Mouse (Mus musculus) splenic B cell, adult 2 months (primary cell): ENCODE data around the gene Styx.

Source experiments
- DNase-seq: peaks from one replicate; pipeline ENCODE4 v3.0.0-alpha.2; 2011; ENCODE audit warnings: low read depth, low spot score
- H3K27me3 ChIP-seq: 2 replicates; pipeline ENCODE4 v1.6.1; 2012; ENCODE audit warnings: mild to moderate bottlenecking, low read length, moderate library complexity, mixed read lengths; ENCODE audit not compliant: control insufficient read depth, poor library complexity, insufficient read depth, severe bottlenecking
- H3K36me3 ChIP-seq: 2 replicates; pipeline ENCODE4 v1.6.1; 2012; ENCODE audit warnings: mild to moderate bottlenecking, low read length, moderate library complexity, mixed read lengths; ENCODE audit not compliant: control insufficient read depth, poor library complexity, insufficient read depth, severe bottlenecking

The Styx gene

GRCm38 (mm10) chr14:45441291-45441690, 90.4 kb downstream of the Styx start:
- H3K36me3 ChIP-seq = no peaks in the 10 kb centered on the region
- no peaks in the 10 kb centered on the region for H3K27me3 ChIP-seq
- DNase-seq = no peak

- DNase-seq = no peak
- H3K36me3 ChIP-seq = no peaks in the 10 kb centered on the region
- H3K27me3 ChIP-seq = no peaks in the 10 kb centered on the region
These were observed 92.1 kb downstream of the Styx start for GRCm38 (mm10) chr14:45442781-45443560.

GRCm38 (mm10) chr14:45444870-45445269, 94.0 kb downstream of the Styx start:
- H3K36me3 ChIP-seq = no peaks in the 10 kb centered on the region

GRCm38 (mm10) chr14:45445445-45445844, 94.6 kb downstream of the Styx start:
- H3K36me3 ChIP-seq = no peaks in the 10 kb centered on the region
- no peak for DNase-seq
- no peaks in the 10 kb centered on the region for H3K27me3 ChIP-seq

More at GRCm38 (mm10) chr14:45444870-45445269, 94.0 kb downstream of the Styx start:
- no peaks in the 10 kb centered on the region for H3K27me3 ChIP-seq
- no peak for DNase-seq

GRCm38 (mm10) chr14:45446777-45447176, 95.9 kb downstream of the Styx start:
- no peaks in the 10 kb centered on the region for H3K36me3 ChIP-seq
- no peak for DNase-seq
- H3K27me3 ChIP-seq = no peaks in the 10 kb centered on the region

GRCm38 (mm10) chr14:45451090-45451489, 100.2 kb downstream of the Styx start:
- Histone ChIP-seq H3K36me3 (no peaks in the 10 kb centered on the region), H3K27me3 (no peaks in the 10 kb centered on the region)
- no peak for DNase-seq

- DNase-seq = no peak
- Histone ChIP-seq H3K27me3 (no peaks in the 10 kb centered on the region), H3K36me3 (no peaks in the 10 kb centered on the region)
These were observed 101.3 kb downstream of the Styx start for GRCm38 (mm10) chr14:45452148-45452547.

- no peaks in the 10 kb centered on the region for H3K27me3 ChIP-seq
These were observed 102.1 kb downstream of the Styx start for GRCm38 (mm10) chr14:45452861-45453512.

GRCm38 (mm10) chr14:45453538-45454233, 102.8 kb downstream of the Styx start:
- no peaks in the 10 kb centered on the region for H3K27me3 ChIP-seq
- no peak for DNase-seq
- no peaks in the 10 kb centered on the region for H3K36me3 ChIP-seq

More at GRCm38 (mm10) chr14:45452861-45453512, 102.1 kb downstream of the Styx start:
- DNase-seq = no peak
- no peaks in the 10 kb centered on the region for H3K36me3 ChIP-seq

GRCm38 (mm10) chr14:45455651-45456501, 105.0 kb downstream of the Styx start:
- no peaks in the 10 kb centered on the region for H3K36me3 ChIP-seq
- no peaks in the 10 kb centered on the region for H3K27me3 ChIP-seq
- DNase-seq = no peak

GRCm38 (mm10) chr14:45456502-45456846, 105.6 kb downstream of the Styx start:
- DNase-seq = no peak
- Histone ChIP-seq H3K27me3 (no peaks in the 10 kb centered on the region), H3K36me3 (no peaks in the 10 kb centered on the region)

GRCm38 (mm10) chr14:45457003-45457402, 106.1 kb downstream of the Styx start:
- H3K36me3 ChIP-seq = no peaks in the 10 kb centered on the region
- no peaks in the 10 kb centered on the region for H3K27me3 ChIP-seq
- no peak for DNase-seq

GRCm38 (mm10) chr14:45459877-45460276, 109.0 kb downstream of the Styx start:
- no peaks in the 10 kb centered on the region for H3K27me3 ChIP-seq
- no peak for DNase-seq
- H3K36me3 ChIP-seq = no peaks in the 10 kb centered on the region

- DNase-seq = no peak
- Histone ChIP-seq H3K27me3 (no peaks in the 10 kb centered on the region), H3K36me3 (no peaks in the 10 kb centered on the region)
These were observed 109.6 kb downstream of the Styx start for GRCm38 (mm10) chr14:45460491-45460890.
